Mouse (Mus musculus) fat pad, adult 2 months (tissue): ENCODE results near the gene Gm21304.
"Not testable (repeated sequence)": the region's sequence is repeated elsewhere in the genome, so short reads cannot be mapped to it uniquely, and the experiment has no call there.

ENCODE experiments used
- DNase-seq: peaks from one replicate; pipeline ENCODE4 v3.0.0-alpha.2; 2011; ENCODE audit warnings: low read depth, low spot score; ENCODE audit errors: extremely low read depth

The Gm21304 gene

GRCm38 (mm10) chr10:104168215-104168614, at the start of gene Gm21304:
Gm21304 (plus strand) TSS chr10:104168515.
- not testable (repeated sequence) for DNase-seq

- DNase-seq: not testable (repeated sequence)
These were observed 25.6 kb upstream of the Gm21304 start, which contains the start of gene Gm21293 for GRCm38 (mm10) chr10:104142687-104143086. Gm21293 (plus strand) TSS chr10:104142987.

- not testable (repeated sequence) for DNase-seq
These were observed 17.1 kb upstream of the Gm21304 start, which contains the start of gene Gm6763 for GRCm38 (mm10) chr10:104151197-104151596. Gm6763 (plus strand) TSS chr10:104151497.

GRCm38 (mm10) chr10:104159706-104160105, 8.6 kb upstream of the Gm21304 start, which contains the start of gene Gm8764:
Gm8764 (plus strand) TSS chr10:104160006.
- DNase-seq: not testable (repeated sequence)

GRCm38 (mm10) chr10:104176724-104177123, 8.4 kb downstream of the Gm21304 start, which contains the start of gene Gm21312:
Gm21312 (plus strand) TSS chr10:104177024.
- DNase-seq: not testable (repeated sequence)

GRCm38 (mm10) chr10:104185233-104185632, 16.9 kb downstream of the Gm21304 start, which contains the start of gene Gm20765:
Gm20765 (plus strand) TSS chr10:104185533.
- DNase-seq: not testable (repeated sequence)

- not testable (repeated sequence) for DNase-seq
These were observed 25.4 kb downstream of the Gm21304 start, which contains the start of gene Gm4340 for GRCm38 (mm10) chr10:104193742-104194141. Gm4340 (plus strand) TSS chr10:104194042.

GRCm38 (mm10) chr10:104209655-104210054, 41.3 kb downstream of the Gm21304 start:
- no peak for DNase-seq

GRCm38 (mm10) chr10:104210268-104210990, 42.1 kb downstream of the Gm21304 start:
- DNase-seq: no peak

- DNase-seq: no peak
These were observed 46.2 kb downstream of the Gm21304 start for GRCm38 (mm10) chr10:104214527-104214926.
